Mouse (Mus musculus): Measurements from ENCODE around the gene Ccdc12. TPM values are rescaled to one million over a fixed set of nuclear protein-coding genes. Genes with fewer than 3 reads are reported as not detected.

The Ccdc12 gene
- total RNA-seq, 2 experiments from 2014 or later = 56.1 to 60.8 TPM

DNA sequence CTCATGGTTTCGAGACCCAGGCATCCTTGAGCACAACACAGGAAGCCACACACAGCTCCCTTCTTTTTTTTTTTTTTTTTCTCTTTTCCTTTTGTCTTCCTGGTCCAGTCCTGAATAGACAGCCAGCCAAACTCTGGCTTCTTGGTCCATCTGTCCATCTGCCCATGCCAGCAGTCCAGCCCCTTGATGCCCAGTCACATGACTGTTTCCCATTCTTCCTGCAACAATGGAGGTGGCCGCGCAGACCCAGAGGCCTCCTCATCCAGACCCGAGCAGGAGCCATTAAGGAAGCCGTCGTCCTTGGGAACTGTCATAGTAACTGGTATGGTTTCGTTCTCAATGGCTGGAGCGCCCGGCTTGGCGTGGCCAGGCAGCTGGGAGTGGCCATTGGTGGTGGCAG lies 65.8 kb downstream of the Ccdc12 start:
- intact Hi-C loops (cut with DNase I) = no loop called here
- no peak for DNase-seq (ENCODE audit: low spot score in 2 of 2)

DNA sequence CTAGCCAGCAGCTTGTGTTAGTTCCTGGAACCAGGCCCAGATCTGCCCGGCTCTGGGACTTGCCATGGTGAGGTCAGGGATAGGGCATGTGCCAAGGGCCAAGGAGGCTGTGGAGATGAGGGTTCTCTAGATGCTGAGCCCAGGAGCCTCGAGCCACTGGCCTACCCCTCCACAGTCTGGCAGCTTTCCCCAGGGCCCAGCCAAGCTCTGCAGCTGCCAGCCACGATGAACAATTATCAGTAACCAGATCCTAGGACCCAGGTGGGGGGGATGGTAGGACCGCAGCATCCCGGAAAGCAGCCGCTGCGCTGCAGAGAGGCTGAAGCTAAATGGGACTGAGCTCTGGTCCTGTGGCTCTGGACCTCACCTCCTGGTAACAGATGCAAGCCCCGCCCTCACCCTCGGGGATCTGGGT lies 69.4 kb downstream of the Ccdc12 start:
- no peak for DNase-seq (ENCODE audit: low spot score in 2 of 2)
- intact Hi-C loops (cut with DNase I) = no loop called here

DNA sequence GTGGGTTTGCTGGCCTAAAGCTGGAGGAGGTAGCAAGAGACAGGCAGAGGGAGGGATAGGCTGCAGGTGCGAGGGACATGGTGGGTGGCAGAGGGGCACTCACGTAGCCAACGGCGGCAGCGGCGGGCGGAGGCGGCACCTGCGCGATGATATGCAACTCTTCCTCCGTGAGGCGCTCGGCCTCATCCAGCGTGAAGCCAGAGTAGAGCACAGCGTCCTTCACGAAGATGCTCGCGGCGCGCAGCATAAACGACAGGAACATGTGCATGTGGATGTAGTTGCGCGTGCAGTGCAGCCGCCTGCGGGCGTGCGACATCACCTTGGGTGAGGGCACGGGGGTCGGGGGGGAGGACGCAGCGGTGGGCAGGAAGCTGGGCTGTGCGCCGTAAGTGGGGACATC lies 70.6 kb downstream of the Ccdc12 start:
- peak in 1 of 2 experiments; percentile 28 for DNase-seq (ENCODE audit: low spot score in 2 of 2)
- intact Hi-C loops (cut with DNase I) = no loop called here

DNA sequence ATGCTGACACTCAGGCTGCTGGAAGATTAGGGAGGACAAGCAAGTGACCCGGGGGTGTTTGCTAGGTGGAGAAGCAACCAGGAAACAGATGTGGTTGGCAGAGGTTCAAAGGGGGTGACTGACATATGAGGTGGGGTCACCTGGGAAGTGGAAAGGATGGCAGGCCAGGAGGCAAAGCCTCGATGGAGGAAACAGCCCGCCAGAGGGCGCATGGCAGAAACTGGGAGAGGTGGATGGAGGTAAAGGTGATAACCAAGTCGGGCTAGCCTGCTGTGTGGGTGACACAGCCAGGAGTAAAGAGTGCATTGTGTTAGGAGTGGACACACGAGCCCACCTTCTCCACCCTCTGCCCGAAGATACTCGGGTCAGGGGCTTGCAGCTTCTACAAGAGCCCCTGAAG lies 73.5 kb downstream of the Ccdc12 start:
- intact Hi-C loops (cut with DNase I) = loop anchor here (5.0 kb wide), 1 partner anchor 52 kb away; no protein-coding TSS in a partner anchor
- no peak for DNase-seq (ENCODE audit: low spot score in 2 of 2)

DNA sequence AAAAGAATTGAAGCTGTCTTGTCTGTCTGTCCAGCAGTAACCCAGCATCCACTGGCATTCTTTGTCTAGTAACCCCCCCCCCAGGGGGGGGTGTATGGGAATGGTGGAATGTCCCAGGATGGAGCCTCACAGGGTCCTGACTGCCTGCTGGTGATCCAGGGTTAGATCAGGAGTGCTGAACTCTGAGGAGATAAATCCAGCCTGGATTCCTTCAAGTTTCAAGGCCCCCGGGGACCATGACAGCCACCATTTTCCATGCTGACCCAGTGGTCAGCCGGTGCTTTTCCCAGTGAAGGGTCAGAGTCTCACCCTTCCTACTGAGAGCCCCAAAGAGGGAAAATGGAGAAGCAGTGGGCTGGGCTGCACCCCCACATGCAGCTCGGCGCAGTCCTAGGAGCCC lies 75.6 kb downstream of the Ccdc12 start:
- no peak for DNase-seq (ENCODE audit: low spot score in 2 of 2)
- intact Hi-C loops (cut with DNase I) = loop anchor here (5.0 kb wide), 1 partner anchor 50 kb away; no protein-coding TSS in a partner anchor

DNA sequence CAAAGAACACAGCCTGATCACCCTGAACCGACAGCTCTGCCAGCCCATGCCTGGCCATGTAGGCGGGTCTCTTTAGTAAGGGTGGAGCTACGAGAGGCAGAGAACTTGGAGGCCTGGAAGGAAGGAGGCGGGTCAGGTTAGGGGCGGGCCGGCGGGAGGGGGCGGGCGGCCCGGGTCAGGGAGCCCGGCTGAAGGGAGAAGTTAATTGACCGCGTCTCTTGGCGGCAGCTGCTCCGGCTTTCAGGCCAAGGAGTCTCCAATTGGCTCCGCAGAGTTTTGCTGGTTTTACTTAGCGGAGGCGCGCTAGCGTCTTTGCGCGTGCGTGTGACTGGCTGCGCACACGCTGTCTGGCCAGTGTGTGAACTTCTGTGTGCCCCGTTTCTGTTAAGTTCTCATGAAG lies 76.3 kb downstream of the Ccdc12 start:
- intact Hi-C loops (cut with DNase I) = loop anchor here (5.0 kb wide), 1 partner anchor 50 kb away; no protein-coding TSS in a partner anchor
- DNase-seq (ENCODE audit: low spot score in 2 of 2) = peak in 1 of 2 experiments; percentile 49

DNA sequence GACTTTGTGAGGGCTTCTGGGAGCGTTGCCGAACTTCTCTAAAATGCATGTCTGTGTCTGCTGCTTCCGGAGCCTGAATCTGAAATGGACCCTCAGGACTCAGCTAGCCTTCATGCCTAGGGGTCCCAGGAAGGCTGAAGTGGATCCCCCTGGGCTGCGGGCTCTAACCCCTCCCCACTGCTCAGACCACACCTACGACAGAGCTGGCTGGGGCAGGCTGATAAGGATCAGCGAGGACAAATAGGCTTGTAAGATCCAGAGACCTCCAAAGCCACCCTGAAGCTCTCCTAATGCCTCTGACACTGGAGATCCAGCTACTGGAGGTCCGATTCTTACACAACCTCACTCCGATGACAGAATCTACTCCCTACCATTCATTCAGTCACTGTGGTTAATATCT lies 76.8 kb downstream of the Ccdc12 start:
- DNase-seq (ENCODE audit: low spot score in 2 of 2) = no peak
- intact Hi-C loops (cut with DNase I) = loop anchor here (5.0 kb wide), 1 partner anchor 49 kb away; no protein-coding TSS in a partner anchor

DNA sequence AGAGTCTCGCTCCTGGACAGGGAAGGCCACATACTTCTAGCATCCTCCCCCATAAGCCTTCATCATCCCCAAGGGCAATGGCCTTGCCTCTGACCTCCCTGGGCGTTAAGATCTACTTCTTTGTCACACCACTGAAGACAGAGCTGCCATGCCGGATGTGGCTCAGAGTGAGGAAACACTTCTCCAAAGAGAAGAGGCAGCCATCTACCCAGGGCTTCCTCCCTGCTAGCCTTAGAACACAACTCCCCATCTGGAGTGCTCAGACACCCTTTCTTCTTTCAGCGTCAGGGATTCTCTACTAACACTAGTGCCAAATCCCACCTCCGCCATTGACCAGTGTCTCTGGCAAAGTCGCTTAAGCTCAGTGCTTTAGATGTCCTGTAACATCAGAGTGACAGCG lies 77.9 kb downstream of the Ccdc12 start:
- DNase-seq (ENCODE audit: low spot score in 2 of 2) = no peak
- intact Hi-C loops (cut with DNase I) = loop anchor here (5.0 kb wide), 1 partner anchor 48 kb away; no protein-coding TSS in a partner anchor

DNA sequence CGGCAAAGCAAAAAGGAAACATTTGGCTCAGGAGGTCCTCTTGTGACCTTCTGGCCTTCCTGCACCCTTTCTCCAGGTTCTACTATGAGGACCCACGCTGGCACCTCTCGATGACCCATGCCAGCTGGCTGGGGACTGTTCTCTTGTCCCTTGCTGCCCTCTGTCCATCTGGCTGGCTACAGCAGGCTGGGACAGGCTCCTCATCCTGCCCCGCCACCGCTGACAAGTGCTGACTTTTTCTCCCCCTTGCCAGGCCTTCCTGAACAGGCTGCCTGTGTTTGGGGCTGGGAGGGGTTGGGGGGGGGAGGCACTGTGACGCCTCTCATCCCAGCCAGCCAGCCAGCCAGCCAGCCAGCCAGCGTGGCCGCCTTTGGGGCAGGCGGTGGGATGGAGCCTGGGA lies 80.1 kb downstream of the Ccdc12 start:
- no peak for DNase-seq (ENCODE audit: low spot score in 2 of 2)
- intact Hi-C loops (cut with DNase I) = no loop called here

DNA sequence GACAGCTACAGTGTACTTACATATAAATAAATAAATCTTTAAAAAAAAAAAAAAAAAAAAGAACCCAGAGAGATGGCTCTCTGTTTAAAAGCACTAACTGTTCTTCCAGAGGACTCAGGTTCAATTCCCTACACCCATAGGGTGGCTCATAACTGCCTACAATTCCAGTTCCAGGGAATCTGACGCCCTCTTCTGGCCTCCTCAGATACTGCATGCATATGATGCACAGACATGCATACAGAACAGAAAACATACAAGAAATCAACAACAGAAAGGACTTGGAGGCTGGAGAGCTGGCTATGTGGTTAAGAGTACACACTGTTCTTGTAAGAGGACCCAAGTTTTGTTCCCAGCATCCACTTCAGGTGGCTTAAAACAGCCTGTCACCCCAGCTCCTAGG lies 81.8 kb downstream of the Ccdc12 start:
- intact Hi-C loops (cut with DNase I) = no loop called here
- no peak for DNase-seq (ENCODE audit: low spot score in 2 of 2)

DNA sequence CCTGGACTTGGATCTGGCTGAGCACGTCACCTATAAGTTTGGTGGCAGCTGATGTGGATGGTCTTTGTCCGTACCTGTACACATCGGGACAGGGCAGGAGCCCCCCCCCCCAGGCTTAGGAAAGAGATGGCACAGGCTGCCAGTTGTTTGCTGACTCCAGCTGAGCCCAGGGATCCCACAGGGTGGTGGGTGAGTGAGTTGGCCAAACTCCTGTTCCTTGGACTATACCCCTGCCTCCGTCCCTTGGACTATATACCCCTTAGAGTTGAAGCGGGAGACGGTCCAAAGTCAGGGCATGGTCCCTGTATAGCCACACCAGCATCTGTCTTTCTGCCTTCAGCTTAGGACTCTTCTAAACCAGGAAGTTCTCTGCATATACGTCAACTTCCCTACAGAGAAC lies 83.7 kb downstream of the Ccdc12 start:
- DNase-seq (ENCODE audit: low spot score in 2 of 2) = no peak
- intact Hi-C loops (cut with DNase I) = no loop called here

DNA sequence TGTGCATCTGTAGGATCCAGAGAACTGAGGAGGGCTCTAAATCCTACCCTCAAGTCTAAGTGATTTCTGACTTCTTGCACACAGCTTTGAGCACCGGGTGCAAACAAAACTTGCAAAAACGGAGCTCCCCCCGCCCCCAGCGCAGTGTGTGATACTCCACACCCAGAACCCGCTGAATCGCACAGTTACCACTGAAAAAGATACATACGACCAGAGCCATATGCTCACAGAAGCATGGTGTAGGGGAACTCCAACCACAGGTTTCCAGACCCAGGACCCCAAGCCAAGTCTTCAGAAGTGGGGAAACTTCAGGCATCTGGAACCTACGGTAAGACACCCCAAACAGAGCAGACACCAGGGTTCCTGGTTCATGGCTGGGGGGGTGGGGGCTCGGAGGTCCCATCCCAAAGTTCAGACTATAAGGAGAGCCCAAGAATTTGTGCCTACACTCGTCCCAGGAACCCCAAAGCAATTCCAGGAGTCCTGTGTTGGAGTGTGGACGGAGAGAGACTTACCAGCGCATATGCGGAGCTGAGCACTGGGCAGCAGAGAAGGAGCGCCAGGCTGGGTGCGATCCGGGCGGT lies 85.5 kb downstream of the Ccdc12 start, which contains the start of gene Myl3:
Gene Myl3 (plus strand): TSS at position 151 of the 584 bp plus-strand sequence.
- intact Hi-C loops (cut with DNase I) = no loop called here
- no peak for DNase-seq (ENCODE audit: low spot score in 2 of 2)

DNA sequence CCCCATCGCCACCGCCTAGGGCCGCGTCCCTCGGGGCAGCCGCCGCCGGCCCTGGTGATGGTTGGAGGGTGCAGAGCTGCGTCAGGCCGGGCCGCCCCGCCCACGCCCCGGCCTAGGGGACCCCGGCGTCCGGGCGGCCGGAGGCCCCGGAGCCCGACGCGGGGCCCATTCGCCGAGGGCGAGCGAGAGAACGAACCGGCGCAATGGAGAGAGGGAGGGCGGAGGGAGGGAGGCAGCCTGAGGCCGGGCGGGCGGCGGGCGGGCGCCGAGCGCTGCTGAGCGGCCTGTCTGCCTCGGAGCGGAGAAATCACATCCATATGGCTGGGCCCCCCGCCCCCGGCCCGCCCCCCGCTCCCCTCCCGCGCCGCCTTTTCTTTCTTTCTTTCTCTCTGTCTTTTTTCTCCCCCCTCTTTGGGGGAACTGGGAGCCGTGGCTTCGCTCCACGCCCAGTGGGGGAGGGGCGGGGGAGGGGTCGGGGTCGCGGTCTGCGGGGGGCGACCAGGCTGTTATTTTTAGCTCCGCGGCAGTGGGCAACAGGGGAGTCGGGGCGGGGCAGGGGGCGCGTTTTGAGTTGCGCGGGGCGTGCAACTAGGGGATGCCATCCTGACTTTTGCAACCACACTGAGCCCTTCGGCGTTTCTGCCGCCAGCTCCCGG lies 86.1 kb downstream of the Ccdc12 start:
- intact Hi-C loops (cut with DNase I) = no loop called here
- DNase-seq (ENCODE audit: low spot score in 2 of 2) = no peak

DNA sequence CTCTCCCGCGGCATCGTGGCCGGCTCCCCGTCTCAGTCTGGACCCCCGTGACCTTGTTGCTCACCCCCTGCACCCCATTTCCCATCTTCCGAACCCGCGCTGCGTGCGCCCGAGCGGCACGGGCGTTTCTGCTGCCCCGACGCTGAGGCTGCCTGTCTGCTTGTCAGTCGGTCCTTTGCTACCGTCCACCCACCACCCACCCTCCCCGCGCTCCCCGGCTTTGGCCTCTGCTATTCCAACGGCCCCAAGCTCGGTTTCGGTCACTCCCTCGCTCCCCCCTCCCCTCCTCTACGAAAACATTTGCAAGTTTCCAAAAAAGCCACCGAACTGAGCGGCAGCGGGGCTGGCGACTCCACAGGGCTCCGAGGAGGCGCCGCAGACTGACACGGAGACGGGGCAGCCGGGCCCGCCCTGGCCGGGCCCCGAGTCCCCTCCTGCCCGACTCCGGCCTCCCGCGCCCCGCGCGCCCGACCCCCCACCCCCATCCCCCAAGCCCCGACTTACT lies 86.7 kb downstream of the Ccdc12 start:
- no peak for DNase-seq (ENCODE audit: low spot score in 2 of 2)
- intact Hi-C loops (cut with DNase I) = no loop called here

DNA sequence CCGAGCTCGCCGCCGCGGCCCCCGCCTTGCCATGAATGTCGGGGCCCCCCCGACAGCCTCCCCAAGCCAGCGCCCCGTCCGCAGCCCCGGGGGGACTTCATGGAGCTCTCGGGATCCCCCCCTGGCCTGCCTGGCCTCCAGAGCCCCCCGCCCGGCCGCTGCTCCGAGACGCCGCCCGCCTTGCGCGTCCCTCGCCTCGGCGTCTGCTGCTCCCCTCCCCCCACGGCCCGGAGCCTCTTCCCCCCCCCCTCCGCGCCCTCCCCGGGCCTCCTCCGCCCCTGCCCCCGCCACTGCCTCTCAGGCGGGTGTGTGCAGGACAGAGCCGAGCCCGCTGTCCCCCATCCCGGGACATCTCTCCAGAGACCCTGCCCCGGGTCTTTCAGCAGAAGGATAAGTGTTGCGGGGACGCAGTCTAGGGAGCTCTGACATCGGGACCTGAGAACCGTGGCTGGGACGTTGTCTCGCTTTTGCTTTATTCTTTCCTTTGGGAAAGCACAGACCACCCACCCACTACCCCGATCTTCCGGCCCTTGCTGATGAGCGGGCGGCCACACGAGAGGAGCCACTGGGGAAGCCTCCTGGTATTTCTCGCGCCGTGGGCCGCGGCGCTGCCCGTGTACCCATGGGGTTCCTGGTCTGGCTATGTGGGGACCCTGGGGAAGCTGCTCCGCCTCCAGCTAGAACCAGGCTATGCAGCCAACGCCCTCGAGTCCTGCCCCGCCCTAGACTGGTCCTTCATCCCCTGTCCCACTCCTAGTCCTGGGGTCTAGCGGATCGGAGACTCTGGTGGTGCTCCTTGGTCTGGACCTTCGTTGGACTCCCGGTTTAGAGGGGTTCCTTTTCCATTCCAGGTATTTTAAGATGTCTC lies 87.4 kb downstream of the Ccdc12 start:
- no peak for DNase-seq (ENCODE audit: low spot score in 2 of 2)
- intact Hi-C loops (cut with DNase I) = no loop called here

DNA sequence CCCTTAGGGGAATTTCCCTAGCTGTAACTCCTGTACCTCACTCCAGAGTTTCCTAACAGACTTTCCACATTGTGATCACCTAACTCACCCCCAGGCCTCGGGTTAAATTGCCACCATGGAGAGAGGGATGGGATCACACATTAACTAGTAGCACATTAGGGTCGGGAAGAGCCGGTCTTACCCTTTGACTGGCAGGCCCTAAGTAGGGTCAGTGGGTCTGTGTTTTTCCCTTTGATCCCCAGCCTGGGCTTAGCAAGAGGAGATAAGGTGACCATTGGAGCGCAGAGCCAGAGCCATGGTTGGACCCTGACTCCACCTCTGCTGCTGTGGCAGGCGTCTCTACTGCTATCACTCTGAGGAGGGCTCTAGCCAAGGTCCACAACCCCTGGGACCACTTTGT lies 89.4 kb downstream of the Ccdc12 start:
- intact Hi-C loops (cut with DNase I) = no loop called here
- DNase-seq (ENCODE audit: low spot score in 2 of 2) = no peak

DNA sequence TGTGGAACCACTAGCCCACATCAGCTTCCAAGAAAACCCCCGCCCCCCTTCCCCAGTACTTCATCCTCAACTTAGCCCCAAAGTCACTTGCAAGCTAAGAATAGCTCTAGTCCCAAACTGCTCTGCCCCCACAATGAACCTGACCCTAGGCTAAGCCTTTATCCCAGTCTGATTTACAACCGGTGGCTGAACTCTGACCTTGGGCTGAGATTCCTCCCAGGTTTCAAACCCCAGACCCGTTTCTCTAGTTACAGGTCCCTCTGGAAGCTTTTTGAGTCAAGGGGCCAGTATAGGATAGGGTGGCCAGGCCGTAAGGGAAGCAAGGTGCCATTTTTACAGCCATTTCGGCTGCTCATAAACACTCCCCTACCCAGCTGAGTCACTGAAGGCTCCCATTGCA lies 89.9 kb downstream of the Ccdc12 start:
- intact Hi-C loops (cut with DNase I) = no loop called here
- no peak for DNase-seq (ENCODE audit: low spot score in 2 of 2)

DNA sequence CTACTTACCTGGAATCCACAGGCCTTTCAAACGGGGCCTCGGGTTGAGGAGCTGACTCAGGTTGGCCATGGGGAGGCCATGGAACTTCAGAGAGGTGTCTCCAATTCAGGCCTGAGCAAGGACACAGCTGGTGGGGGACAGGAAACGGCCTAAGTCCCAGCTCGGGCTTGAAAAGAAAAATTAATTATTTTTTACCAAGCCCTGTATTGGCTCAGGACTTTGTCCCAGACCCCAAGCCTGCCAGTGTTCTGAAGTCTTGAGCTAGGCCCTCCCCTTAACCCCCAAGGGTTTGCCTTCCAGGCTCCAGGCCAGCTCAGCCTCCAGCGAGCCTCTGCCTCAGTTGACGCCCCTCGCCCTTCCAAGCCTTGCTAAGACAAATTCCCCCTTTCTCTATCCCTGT lies 90.7 kb downstream of the Ccdc12 start, which contains the start of gene Pth1r:
Gene Pth1r (minus strand): TSS at position 185 of the 400 bp plus-strand sequence.
- intact Hi-C loops (cut with DNase I) = no loop called here

DNA sequence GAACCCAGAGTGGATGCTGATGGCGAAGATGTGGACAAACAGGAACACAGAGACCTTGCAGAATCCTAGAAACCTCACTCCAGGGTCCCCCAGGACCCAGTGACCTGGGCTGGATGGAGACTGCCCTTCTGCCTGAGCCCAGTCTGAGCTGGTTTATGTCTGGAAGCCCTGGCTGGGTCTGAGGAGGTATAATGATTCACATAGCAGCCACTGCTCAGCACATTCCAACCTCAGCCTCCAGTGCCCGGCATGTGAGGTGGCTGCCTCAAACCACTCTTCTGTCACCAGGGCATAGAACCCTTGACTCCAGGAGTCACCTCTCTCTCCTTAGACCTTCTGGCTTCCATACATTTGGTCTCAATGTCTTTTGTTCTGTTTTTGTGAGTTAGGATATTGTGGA lies 92.1 kb downstream of the Ccdc12 start:
- no peak for DNase-seq (ENCODE audit: low spot score in 2 of 2)
- intact Hi-C loops (cut with DNase I) = no loop called here

More for the DNA sequence above, 90.7 kb downstream of the Ccdc12 start, which contains the start of gene Pth1r:
- no peak for DNase-seq (ENCODE audit: low spot score in 2 of 2)
